Mouse (Mus musculus) kidney, adult 2 months (tissue): ENCODE results near the gene Dnajc13.

Experiments used
- CTCF ChIP-seq: fragments of 200-500 bp; conservative IDR thresholded peaks from 2 replicates; pipeline ENCODE4 v1.5.1; 2011; ENCODE audit warnings: low read depth, mild to moderate bottlenecking, control low read depth, low read length, moderate library complexity, mixed read lengths; ENCODE audit not compliant: insufficient read depth, insufficient read length
- POLR2A ChIP-seq: fragments of 200-500 bp; IDR thresholded peaks from one replicate; pipeline ENCODE4 v1.6.1; 2011; ENCODE audit warnings: low read depth, low read length, control low read depth

- TF ChIP-seq POLR2A (no peak), CTCF (no peak)
Observed at GRCm38 (mm10) chr9:104130141-104130755, 132.5 kb downstream of the Dnajc13 start.
